8 mouse cellular contexts compared by ENCODE assay signal in genomic region chr3:85186661-85187076, GRCm38 (mm10).
DNase-seq lines count a peak whose midpoint lies in the region; ATAC-seq and TF ChIP-seq lines count a peak whose summit lies in the region.

No protein-coding gene starts in this region.

- TF ChIP-seq CTCF in lung, embryonic 14.5 days (IDR thresholded peaks at IDR 0.05; ENCODE audit: low read depth): no peak

- peak; percentile 46 for DNase-seq in retina, postnatal 1 day
- no peak for DNase-seq in retina, embryonic 14.5 days (ENCODE audit: low spot score)
- DNase-seq in kidney, postnatal 10 days: peak; percentile 49
- peak; percentile 78 for DNase-seq in lung, embryonic 14.5 days
- DNase-seq in right cerebral cortex, postnatal 25 days: peak; percentile 54
- DNase-seq in liver: no peak
- DNase-seq in urinary bladder, postnatal 14 days (ENCODE audit: low spot score): no peak

- peak; percentile 62 for ATAC-seq in forebrain, embryonic 15.5 days (replicated peaks)
- no peak for ATAC-seq in lung, embryonic 14.5 days (ENCODE audit: insufficient read depth)

- H3K9ac ChIP-seq in forebrain, embryonic 15.5 days (replicated peaks): peak overlapping the region; percentile 26; the same call in 1 of the 2 replicates
- no peak overlapping the region; the same call in 1 of the 2 replicates for H3K9ac ChIP-seq in lung, embryonic 14.5 days

- H3K4me2 ChIP-seq in forebrain, embryonic 15.5 days (replicated peaks): peak overlapping the region; percentile 49
- peak overlapping the region; percentile 51 for H3K4me2 ChIP-seq in lung, embryonic 14.5 days

- H3K27me3 ChIP-seq in forebrain, embryonic 15.5 days: no peaks in the 10 kb centered on the region
- H3K27me3 ChIP-seq in lung, embryonic 14.5 days (ENCODE audit: insufficient read depth, low read length): no peaks in the 10 kb centered on the region

- peaks cover 21% of the 10 kb centered on the region for H3K4me1 ChIP-seq in forebrain, embryonic 15.5 days
- H3K4me1 ChIP-seq in lung, embryonic 14.5 days (ENCODE audit: insufficient read depth): peaks cover 12% of the 10 kb centered on the region; the same call in 1 of the 2 replicates

- no peak overlapping the region for H3K27ac ChIP-seq in forebrain, embryonic 15.5 days (replicated peaks)
- H3K27ac ChIP-seq in lung, embryonic 14.5 days (ENCODE audit: low read depth): no peak overlapping the region

- no peaks in the 10 kb centered on the region for H3K36me3 ChIP-seq in forebrain, embryonic 15.5 days
- H3K36me3 ChIP-seq in lung, embryonic 14.5 days (ENCODE audit: insufficient read depth): no peaks in the 10 kb centered on the region

- peak overlapping the region; percentile 29 for H3K4me3 ChIP-seq in forebrain, embryonic 15.5 days
- no peak overlapping the region for H3K4me3 ChIP-seq in lung, embryonic 14.5 days (ENCODE audit: low read depth, low read length)

- WGBS in forebrain, embryonic 15.5 days: 18% methylated on average over 19 of the region's 19 CpGs
- 36% methylated on average over 19 of the region's 19 CpGs for WGBS in lung, embryonic 14.5 days

- H3K9me3 ChIP-seq in forebrain, embryonic 15.5 days: no peaks in the 10 kb centered on the region
- no peaks in the 10 kb centered on the region for H3K9me3 ChIP-seq in lung, embryonic 14.5 days (ENCODE audit: low read depth, low read length)

Comparison
In these comparisons a context has a peak if more than half of its experiments do, and no peak if none do; other contexts are left out.
1. DNase-seq: peak in retina, postnatal 1 day (single experiment), kidney, postnatal 10 days (single experiment), lung, embryonic 14.5 days (single experiment) and right cerebral cortex, postnatal 25 days (single experiment); none in retina, embryonic 14.5 days (single experiment), liver (single experiment) and urinary bladder, postnatal 14 days (single experiment).